Mouse (Mus musculus) layer of hippocampus, postnatal 25 days (tissue): ENCODE results near the gene Gm26602. TPM values are rescaled to one million over a fixed set of nuclear protein-coding genes. Genes with fewer than 3 reads are reported as not detected.

Experiments
- DNase-seq, 2 experiments: peaks; one replicate each; pipeline ENCODE4 v3.0.0; 2022; ENCODE audit warnings: mixed read lengths in 2 of 2, low spot score in 1 of 2; ENCODE audit errors: extremely low spot score in 1 of 2
- total RNA-seq, 2 experiments: library from RNA; stranded (reverse); gene quantifications; 2 replicates each; pipeline ENCODE4 v1.2.3; 2021

Gm26602 gene
- total RNA-seq: not detected

DNA sequence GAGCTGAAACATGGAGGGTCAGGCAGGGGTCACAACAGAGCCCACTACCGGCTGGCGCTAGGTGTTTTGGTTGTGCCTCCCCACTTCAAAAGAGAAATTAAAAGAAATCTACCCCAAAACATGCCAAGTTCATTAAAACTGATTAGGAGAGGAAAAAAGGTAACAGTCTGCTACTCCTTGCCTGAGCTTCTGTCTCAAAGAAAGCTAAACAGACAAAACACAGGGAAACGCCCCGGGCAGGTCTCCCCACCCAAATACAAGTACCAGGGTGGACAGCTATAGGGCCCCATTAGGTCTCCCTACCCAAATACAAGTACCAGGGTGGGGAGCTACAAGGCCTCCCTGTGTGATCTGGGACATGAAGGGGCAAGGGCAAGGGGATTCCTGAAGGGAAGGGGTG is at the start of gene Gm26602:
Gene Gm26602 (plus strand): TSS at position 301 of the 400 bp plus-strand sequence.
- DNase-seq: no peak

DNA sequence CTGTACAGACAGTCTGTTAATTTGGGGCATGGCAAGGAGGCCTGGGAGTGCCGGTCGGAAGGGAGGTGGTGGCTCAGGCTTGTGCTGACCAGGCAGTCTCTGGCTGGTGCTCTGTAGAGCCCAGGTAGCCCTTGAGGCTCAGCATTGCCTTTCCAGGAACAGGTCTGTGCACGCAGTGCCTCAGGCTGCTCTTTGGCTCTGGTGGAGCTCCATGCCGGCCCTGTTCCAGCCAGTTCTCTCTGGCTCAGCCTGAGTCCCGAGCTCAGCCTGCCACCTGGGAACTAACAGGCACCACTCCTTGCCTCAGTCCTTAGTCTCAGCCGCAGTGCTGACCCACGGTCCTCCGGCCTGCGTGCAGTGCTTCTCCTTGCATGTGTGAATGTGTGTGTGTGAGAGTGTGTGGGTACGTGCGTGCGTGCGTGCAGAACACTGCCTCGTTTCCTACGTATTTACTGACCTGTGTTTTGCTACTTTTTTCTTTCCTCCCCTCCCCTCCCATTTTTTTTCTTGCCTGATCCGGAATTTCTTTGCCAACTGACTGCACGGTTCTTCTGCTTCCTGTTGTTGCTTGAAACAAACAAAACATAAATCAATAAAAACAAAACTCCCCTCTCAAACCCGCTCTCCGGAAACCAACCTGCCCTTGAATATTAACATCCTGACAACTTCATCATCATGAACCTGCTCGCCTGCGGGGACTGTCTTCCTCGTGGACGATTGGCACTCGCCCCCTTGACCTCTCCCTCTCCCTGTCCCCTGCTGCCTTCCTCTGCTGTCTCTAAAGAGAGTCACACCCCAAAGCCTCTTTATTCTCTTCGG is 49.2 kb upstream of the Gm26602 start:
- no peak for DNase-seq

DNA sequence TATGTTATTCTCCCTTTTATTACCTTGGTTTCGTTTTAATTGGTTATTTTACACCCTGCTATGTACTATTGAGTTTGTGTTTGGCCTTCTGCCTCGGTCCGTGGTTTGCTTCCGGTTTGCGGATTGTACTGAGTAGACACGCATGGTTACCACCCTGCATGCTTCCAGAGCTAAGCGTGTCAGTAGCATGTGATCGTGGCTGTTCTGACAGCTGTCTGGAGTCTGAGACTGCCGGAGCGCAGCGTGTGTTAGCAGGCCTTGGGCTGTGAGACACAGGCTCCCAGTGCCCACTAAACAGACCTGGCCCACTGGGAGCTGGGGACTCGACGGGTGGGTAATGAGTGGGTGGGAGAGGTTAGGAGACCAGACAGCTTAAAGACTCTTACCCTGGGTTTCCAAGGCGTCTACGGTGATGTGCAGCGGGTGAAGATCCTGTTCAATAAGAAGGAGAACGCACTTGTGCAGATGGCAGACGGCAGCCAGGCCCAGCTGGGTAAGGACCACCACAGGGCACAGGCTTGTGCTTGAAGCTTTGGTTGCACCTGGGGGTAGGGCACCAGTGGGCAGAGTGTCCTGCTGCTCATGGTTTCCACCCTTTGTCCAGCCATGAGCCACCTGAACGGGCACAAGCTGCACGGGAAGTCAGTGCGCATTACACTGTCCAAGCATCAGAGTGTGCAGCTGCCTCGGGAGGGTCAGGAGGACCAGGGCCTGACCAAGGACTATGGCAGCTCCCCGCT is 48.4 kb upstream of the Gm26602 start:
- no peak for DNase-seq

DNA sequence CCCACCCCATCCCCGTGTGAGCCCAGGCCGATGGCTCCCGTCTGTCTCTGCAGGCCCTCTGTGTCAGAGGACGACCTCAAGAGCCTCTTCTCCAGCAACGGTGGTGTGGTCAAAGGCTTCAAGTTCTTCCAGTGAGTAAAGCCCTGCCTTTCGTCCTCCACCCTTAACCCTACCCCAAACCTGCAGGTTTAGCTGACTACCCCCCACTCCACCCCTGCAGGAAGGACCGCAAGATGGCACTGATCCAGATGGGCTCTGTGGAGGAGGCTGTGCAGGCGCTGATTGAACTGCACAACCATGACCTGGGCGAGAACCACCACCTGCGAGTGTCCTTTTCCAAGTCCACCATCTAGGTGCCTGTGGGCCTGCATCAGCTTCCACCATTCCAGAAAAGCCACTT is 47.7 kb upstream of the Gm26602 start:
- DNase-seq: no peak

DNA sequence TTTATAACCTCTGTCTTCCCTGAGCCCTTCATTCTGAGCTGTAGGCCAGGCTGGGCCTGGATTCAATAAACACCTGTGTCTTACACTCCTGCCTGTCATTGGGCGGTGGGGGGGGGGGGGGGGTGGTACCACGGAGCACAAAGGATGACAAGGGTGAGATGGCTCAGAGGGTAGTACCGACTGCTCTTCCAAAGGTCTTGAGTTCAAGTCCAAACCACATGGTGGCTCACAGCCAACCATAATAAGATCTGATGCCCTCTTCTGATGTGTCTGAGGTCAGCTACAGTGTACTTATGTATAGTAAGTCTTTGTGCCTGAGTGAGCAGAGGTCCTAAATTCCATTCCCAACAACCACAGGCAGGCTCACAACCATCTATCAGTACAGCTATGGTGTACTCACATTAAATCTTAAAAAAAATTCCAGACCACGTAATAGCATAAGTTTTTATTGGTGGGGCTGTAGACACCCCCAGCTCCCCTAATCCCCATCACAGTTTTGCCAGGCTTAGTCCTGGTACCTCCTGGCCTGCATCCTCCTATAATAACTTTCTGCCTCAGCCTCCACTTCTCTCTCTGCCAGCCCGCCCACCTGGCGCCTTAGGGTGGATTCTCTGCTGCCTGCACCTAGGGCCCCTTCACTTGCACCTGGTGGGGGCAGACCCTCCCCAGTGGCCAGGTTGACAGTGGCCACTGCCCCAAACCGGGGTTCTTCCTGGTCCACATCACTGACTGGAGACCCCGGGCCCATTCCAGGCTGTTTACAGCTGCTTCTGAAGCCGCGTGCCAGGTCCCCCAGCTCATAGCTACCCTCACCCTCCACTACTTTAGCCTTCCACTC is 46.1 kb upstream of the Gm26602 start:
- DNase-seq: no peak

DNA sequence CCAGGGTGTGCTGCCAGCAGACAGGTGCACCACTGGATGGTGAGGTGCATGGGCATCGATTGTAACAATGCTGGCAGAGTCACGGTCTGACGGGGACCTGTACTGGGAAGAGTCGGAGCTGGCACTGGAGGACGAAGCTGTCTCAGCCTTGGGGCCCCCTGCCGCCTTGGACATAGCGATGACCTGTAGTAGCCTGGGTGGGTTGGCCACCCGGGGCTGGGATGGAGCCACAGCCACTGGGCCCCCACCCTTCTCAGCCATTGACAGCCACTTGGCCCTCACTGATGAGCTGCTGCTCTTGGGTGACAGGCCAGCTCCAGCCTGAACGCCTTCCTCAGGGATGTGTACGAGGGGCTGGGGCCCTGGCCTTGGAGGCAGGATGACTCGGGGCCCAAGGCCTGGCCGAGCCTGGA is 45.5 kb upstream of the Gm26602 start:
- no peak for DNase-seq

DNA sequence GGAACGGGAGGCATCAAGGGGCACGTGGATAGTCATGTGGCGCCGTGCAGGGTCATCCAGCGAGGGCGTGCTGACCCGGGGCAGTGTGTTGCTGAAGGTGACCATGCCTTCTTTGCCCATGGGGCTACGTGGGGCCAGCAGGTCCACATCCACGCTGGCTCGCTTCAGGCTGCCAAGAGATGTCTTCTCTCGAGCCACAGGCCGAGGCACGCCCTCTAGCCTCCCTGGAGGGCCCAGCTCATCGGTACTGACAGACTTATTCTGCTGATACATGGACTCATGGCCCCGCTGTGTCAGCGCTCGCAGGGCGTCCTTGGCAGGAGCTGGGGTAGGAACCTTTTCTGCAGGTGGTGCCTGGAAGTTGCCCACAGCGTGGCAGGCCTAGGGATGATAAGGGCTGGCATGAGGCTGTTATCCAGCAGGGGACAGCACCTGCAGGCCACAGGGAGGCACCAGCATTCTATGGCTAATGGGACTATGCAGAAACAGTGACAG is 44.8 kb upstream of the Gm26602 start:
- DNase-seq: no peak

DNA sequence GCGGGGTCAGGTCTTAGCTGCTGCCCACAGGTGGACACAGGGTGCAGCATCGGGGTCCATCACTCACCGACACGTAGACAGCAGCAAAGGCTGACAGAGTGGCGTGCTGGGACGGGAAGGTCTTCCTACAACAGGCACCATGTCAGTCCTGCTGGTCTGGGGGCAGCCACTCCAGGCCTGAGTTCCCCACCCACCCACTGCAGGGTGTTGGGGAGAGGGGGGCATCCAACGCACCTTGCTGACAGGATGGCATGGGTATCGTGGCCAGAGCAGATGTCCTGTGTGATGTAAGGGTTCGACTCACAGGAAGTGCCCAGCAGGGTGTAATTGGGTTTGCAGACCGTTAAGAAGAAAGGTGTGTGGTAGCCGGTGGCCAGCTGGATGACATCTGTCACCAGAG is 44.1 kb upstream of the Gm26602 start:
- no peak for DNase-seq

DNA sequence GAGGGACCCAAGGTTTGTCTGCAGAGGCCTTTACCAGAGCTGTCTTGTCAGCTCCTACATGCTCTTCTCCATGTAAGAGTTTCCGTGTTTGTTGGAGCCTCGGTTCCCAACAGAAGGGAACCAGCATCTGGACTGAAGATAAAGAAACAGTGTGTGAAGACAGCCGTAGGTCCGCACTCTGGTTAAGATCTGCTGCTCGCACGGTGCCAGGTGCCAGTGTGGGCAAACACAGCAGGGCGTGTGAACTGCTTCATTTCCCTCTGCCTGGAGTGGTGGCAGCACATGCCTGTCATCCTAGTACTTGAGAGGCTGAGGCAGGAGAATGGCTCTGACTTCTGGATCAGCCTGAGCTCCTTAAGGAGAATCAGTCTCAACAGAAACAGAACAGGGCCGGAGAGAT is 38.8 kb upstream of the Gm26602 start:
- DNase-seq: no peak

DNA sequence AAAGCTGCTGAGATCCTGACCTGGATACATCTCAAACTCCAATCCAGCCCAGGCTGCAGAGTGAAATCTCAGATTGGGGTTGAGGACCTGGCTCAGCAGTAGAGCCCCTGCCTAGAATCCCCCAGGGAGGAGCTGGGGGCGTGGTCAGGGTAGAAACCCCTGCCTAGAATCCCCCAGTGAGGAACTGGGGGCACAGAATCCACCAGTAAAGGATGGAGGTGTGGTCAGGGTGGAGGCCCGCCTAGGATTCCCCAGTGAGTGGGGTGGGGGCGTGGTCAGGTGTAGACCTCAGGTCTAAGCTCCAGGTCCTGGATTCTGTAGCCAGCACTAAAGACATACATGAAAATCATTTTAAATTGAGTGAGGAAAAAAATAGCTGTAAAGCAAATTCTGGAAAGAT is 37.8 kb upstream of the Gm26602 start:
- DNase-seq: no peak

DNA sequence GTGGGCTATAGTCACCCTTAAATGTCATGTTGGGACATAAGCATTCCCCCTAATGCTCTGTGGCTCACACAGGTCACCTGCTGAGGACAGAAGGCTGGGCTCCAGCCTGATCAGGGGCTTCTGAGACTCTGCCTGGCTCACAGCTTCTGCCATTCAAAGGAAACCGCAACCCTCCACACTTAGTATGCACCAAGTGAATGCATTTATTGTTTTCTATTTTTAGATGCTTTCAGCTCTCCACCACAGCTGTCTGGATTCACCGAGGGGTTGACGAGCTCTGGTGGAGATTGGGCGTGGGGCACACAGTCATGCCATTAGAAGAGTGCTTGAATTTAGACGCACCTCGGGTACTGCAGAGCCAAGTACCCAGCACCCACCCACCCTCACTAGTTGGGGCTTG is 37.3 kb upstream of the Gm26602 start:
- DNase-seq: no peak

DNA sequence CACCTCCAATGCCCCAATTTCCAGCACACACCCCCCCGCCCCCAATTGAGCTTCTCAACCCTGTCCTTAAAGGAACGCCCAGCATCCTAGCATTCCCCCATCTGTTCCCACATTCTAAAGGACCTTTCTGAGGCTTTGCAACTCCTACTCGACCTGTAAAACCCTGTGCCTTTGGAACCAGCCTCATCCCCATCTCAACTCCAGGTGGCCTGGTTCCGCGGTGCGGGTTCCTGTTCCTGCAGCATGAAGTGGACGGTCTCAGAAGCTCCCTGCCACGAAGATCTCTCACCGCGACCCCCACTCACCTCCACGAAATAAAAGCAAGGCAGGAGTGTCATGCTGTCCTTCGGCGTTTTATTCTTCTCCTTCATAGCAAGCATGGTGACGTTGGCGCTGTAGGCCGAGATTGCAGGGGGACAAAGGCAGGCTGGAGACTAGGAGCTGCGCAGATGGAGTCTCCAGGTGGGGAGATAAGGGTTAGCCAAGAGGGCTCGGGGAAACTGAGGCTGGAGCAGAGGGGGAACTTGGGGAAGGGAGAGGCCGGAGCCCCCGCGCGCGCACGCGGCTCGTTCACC is 36.9 kb upstream of the Gm26602 start:
- no peak for DNase-seq

DNA sequence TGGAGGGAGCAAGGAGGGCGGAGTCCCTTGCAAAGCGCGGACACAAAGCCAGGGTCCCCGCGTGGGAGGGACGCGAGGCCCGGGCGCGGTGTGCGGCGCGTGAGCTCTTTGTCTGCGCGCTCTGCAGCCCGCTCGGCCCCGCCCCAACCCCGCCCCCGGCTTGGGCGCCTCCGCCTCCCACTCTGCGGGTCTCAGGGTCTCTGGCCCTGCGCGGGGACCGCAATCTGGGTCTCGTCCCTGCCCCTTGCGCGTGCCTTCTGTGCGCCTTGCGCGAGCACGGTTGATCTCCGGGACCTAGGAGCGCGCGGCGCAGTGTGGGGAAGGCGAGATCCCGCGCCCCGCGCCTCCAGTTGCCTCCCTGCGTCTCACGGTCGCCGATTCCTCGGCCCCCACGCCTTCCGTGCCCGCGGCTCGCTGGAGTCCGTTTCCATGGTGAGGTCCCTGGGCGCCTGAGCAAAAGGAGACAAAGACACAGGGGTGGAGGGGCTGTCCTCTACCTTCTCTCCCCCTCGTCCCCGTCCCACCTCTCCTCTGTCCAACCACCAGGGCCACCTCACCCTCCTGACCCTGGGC is 36.3 kb upstream of the Gm26602 start, which contains the start of the genes Prtn3 and Plppr3:
Gene Prtn3 (plus strand): TSS at position 187 of the 573 bp plus-strand sequence.
Gene Plppr3 (minus strand): TSS at position 345 of the 573 bp plus-strand sequence.
- DNase-seq: no peak

DNA sequence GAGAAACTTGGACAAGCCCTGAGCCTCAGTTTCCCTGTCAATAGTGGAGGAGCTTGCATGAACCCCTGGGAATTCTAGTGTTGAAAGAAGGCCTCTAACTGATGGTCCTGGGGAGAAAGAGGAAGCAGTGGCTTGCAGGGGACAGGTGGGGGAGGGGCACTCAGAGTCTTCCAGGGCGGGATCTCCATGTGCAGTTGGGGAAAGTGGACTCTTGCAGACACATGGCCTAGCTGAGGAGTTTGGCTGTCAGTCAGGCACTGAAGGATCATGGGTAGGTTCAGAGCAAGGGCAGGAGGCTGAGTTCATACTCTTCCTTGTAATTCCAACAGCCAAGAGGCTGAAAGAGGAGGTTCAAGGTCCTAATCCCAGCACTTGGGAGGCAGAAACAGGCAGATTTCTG is 33.5 kb upstream of the Gm26602 start:
- DNase-seq: no peak

DNA sequence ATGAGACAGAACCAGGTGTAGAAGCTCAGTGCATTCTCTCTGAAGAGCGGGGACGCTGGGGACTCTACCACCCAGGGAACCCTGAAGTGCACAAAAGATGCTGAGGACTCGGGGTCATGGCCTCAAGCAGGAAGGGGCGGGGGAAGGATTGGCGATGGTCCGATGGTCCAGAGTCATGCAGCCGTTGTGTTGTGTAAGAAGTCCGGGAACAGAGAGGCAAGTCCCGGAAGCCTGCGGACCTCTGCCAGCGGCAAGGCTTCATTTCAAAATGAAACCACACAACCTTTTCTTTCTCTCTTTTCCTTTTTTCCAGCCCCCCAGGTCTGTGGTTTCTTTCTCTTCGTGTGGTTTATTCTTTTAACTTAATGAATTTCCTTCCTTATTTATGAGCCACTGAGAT is 32.9 kb upstream of the Gm26602 start:
- DNase-seq: no peak

DNA sequence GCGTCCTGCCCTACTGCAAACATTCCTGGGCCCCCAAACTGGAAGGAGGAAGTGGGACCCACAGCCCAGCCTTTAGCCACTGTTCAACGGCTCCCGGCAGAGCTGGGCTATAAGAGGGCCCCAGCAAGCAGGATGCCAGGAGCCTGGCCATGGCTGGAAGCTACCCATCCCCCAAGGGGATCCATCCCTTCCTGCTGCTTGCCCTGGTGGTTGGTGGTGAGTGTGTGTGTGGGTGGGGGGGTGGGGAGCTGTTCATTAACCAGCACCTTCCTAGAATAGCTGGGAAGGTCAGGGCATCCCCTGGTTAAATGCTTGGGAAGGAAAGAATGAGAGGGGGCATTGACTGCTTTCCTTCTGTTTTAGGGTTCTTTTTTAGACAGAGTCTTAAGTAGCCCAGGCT is 31.1 kb upstream of the Gm26602 start:
- DNase-seq: no peak

DNA sequence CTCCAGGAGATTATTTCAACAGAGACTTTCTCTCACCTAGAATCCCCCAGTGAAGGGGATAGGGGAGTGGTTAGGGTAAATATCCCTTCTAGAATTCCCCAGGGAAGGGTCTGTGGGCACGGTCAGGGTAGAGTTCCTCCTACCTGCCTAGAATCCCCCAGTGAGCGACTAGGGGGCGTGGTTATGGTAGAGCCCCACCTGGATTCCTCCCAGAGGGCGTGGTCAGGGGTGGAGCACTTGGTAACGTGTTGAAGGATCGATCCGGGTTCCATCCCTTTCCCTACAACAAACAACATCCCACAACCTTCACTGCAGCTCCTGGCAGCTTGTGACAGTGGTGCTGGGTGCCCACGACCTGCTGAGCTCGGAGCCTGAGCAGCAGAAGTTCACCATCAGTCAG is 29.9 kb upstream of the Gm26602 start:
- DNase-seq: no peak

DNA sequence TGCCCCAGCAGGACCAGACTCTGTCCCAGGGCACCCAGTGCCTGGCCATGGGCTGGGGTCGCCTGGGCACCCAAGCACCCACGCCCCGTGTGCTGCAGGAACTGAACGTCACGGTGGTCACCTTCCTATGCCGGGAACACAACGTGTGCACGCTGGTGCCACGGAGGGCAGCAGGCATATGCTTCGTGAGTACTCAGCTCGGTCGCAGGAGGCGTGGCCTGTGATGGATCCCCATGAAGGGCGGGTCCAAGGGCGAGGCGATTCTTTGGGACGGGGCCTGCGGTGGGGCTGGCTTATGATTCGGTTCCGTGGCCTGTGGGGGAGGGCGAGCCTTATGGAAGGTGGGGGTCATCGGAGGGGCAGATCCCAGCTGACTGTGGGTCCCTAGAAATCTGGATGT is 28.7 kb upstream of the Gm26602 start:
- DNase-seq: no peak

DNA sequence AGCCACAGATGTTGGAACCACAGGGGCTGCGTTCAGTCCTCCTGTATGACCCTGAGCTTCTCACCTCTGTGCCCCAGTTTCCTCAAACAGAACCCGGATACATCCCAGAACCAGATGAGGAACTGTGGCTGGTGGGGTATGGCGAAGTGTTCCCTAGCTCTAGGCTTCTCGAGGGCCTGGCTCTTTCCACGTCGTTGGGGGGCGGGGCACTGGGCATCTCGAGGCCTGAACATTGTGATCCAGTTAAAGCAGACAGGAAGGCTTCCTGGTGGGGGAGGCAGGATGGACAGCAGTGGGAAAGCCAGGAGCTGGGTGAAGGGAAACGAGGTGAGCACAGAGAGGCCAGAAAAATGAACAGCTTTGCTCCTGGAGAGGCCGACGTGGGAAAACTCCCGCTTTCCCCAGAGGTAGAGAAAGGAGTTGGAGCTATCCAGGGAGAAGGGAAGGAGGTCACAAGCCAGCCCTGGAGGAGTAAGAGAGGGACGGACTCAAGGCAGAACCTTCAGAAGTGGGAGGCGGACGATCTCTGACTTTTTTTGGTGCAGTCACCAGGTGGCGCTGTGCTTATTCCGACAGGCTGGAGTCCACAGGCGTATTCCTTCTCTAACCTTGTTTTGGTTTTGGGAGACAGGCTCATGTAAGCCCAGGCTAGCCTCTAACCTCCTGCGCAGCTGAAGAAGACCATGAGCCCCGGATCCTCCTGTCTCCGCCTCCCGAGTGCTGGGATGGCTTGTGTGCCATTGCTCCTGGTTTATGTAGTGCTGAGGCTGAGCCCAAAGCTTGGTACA is 27.2 kb upstream of the Gm26602 start:
- DNase-seq: peak; percentile 59 to 88
